Mouse (Mus musculus) limb, embryonic 11.5 days (tissue): Measurements from ENCODE around the gene Trip12. TPM values are rescaled to one million over a fixed set of nuclear protein-coding genes. Genes with fewer than 3 reads are reported as not detected.

Experiments used
- ATAC-seq: fragments of 200-750 bp; cut with Nextera tagmentation; 2 replicates; pipeline ENCODE4 v1.8.0; 2017; ENCODE audit warnings: low read depth; ENCODE audit not compliant: insufficient number of reproducible peaks, low FRiP score, low TSS enrichment
- DNase-seq: peaks from one replicate; pipeline ENCODE4 v3.0.0-alpha.2; 2015; ENCODE audit warnings: low spot score
- H3K27ac ChIP-seq: fragments of 300-500 bp; sonication (generic); replicated peaks from 2 replicates; pipeline ENCODE4 v1.5.1; 2014; ENCODE audit warnings: low read depth, mild to moderate bottlenecking, low read length
- H3K27me3 ChIP-seq: fragments of 300-500 bp; sonication (generic); 2 replicates; pipeline ENCODE4 v1.6.1; 2014; ENCODE audit warnings: mild to moderate bottlenecking, low read length, mixed read lengths; ENCODE audit not compliant: control insufficient read depth, insufficient read depth
- H3K36me3 ChIP-seq: fragments of 300-500 bp; sonication (generic); 2 replicates; pipeline ENCODE4 v1.6.1; 2014; ENCODE audit warnings: mild to moderate bottlenecking, low read length, moderate library complexity, mixed read lengths; ENCODE audit not compliant: control insufficient read depth, insufficient read depth
- H3K4me1 ChIP-seq: fragments of 300-500 bp; sonication (generic); 2 replicates; pipeline ENCODE4 v1.6.1; 2014; ENCODE audit warnings: low read length, mixed read lengths; ENCODE audit not compliant: control insufficient read depth, insufficient read depth
- H3K4me2 ChIP-seq: fragments of 300-500 bp; sonication (generic); 2 replicates; pipeline ENCODE4 v1.6.1; 2014; ENCODE audit warnings: low read depth, mild to moderate bottlenecking, moderate library complexity; ENCODE audit not compliant: severe bottlenecking
- H3K4me3 ChIP-seq: fragments of 300-500 bp; sonication (generic); 2 replicates; pipeline ENCODE4 v1.5.1; 2014; ENCODE audit warnings: low read depth, low read length
- H3K9ac ChIP-seq: fragments of 300-500 bp; sonication (generic); 2 replicates; pipeline ENCODE4 v1.6.1; 2014; ENCODE audit warnings: mild to moderate bottlenecking, low read length
- H3K9me3 ChIP-seq: fragments of 300-500 bp; sonication (generic); 2 replicates; pipeline ENCODE4 v1.6.1; 2016; ENCODE audit warnings: low read length; ENCODE audit not compliant: control insufficient read depth
- WGBS: fragments of 180-500 bp; shearing (Covaris S2); extraction: QIAGEN DNeasy Blood & Tissue Kit; methylation state at CpG from one replicate; pipeline ENCODE4 v1.1.7; 2014; 5-methylcytosine and 5-hydroxymethylcytosine counted together
- polyA plus RNA-seq: library from polyadenylated mRNA; unstranded; fragments of >200 nt; fragmentation: Nextera tagmentation; extraction: Ambion mirVana; gene quantifications from 2 replicates; pipeline ENCODE4 v1.2.1, GENCODE M21; 2014

The Trip12 gene
- polyA plus RNA-seq, result 74.5 and 76.6 TPM in 2 replicates

DNA sequence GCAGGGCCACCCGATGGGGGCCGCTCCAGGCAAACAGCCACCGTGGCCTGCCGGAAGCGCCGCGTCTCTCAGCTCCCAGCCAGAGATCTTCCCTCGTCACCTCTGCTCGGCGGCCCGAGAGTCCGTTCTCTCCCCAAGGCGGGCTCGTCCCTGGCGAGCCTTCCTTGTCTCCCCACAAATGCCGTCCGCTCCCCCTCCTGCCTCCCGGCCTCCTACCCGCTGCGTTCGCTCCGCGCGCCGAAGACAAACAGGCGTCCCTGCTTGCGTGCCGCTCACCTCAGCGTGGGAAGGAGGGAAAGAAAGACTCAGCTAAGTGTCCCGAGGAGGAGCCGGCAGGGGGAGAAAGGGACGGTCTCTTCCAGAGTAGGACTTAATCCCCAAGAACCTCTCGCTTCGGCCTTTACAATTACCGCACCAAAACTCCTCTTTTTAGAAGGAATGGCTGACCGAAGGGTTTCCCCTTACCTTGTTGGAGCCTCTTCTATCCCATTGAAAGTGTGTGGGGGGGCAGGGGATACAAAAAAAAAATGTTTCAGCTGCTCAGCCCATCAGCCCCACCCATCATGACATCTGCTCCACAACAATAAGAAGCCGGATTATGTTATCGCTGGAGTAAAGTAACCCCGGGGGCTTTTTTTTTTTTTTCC is at the start of gene Trip12:
Gene Trip12 (minus strand): TSS at position 499 of the 647 bp plus-strand sequence.
- Histone ChIP-seq H3K4me2 (peak within 1 kb of the TSS; percentile 63), H3K36me3 (no peaks in the 10 kb centered on the region), H3K27ac (peak within 1 kb of the TSS; percentile 86), H3K9me3 (no peaks in the 10 kb centered on the region), H3K27me3 (no peaks in the 10 kb centered on the region), H3K4me1 (no peaks in the 10 kb centered on the region), H3K4me3 (peak within 1 kb of the TSS; percentile 90), H3K9ac (peak within 1 kb of the TSS; percentile 92)
- DNase-seq (no peak), ATAC-seq (peak; percentile 6; the same call in 1 of the 2 replicates)
- WGBS, result under 1% methylated on average over 39 of the region's 39 CpGs

DNA sequence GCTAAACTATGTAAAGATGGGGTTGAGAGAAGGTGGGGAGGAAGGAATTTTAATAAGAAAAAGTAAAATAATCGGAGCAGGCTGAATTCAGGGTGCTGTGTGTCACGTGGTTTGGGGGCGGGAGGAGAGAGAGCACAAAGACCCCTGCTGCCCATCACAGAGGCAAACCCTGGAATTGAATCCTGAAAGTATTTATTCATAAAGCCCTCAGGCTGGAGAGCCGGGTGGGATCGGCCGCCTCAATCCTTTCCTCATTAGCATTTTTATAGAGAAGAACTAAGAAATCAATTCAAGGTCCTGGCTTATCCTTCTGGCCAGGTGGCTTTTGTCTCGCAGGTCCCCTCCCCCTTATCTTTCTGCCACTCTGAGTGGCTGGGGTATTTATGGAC is 49.7 kb upstream of the Trip12 start:
- H3K4me2 ChIP-seq, result no peak overlapping the region
- no peaks in the 10 kb centered on the region for H3K4me1 ChIP-seq
- H3K36me3 ChIP-seq, result no peaks in the 10 kb centered on the region
- H3K9ac ChIP-seq, result no peak overlapping the region
- H3K27me3 ChIP-seq, result no peaks in the 10 kb centered on the region
- no peak overlapping the region for H3K27ac ChIP-seq
- no peak for DNase-seq
- WGBS, result 50% methylated on average over 7 of the region's 7 CpGs
- no peak overlapping the region for H3K4me3 ChIP-seq
- H3K9me3 ChIP-seq, result no peaks in the 10 kb centered on the region
- no peak for ATAC-seq

DNA sequence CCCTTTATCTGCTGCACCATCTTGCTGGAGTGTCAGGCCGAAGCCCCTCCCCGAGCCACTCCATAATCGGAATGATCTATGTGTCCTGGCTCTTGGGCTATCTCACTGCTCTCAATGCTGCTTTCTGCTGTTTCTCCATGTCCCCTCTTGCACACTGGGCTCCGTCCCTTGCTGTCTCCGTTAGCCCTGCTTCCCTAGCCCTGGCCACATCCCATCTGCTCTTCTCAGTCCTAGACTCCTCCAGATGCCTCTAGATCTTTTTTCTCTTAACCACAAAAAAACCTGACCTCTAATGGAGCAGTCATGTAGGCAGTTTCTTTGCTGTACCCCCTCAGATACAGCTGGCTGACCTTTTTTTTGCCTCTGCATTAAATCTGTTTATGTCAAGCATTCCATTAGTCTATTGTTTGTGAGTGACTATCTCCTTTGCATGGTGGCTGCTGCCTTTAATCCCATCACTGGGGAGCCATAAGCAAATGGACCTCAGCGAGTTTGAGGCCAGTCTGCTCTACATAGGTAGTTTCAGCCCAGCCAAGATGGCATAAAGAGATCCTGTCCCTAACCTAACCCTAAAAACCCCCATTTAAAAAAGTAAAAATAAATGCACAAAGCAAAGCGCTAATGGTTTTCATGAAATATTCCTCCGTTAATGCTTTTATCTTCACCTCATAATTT is 49.2 kb upstream of the Trip12 start:
- Histone ChIP-seq H3K9me3 (no peaks in the 10 kb centered on the region), H3K4me2 (no peak overlapping the region), H3K36me3 (no peaks in the 10 kb centered on the region), H3K27me3 (no peaks in the 10 kb centered on the region), H3K9ac (no peak overlapping the region), H3K4me3 (no peak overlapping the region), H3K27ac (no peak overlapping the region), H3K4me1 (no peaks in the 10 kb centered on the region)
- WGBS, result 73% methylated on average over 8 of the region's 8 CpGs
- no peak for ATAC-seq
- DNase-seq, result no peak

DNA sequence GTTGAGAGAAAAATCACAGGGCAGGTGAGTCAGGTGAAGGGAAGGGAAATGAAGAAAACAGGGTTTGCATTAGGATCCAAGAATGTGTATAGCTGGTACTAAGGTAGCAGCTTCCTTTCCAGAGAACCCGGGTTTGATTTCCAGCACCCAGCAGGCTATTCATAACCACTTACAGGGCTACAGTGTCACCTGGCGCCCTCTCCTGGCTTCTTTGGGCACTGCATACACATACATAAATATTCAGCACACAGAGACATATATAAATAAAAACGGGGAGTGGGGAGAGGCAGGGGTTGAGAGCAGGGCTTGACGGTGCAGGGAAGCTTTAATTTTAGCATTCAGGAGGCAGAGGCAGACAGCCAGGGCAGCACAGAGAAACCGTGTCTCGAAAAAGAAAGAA is 45.6 kb upstream of the Trip12 start:
- H3K27me3 ChIP-seq, result no peaks in the 10 kb centered on the region
- no peaks in the 10 kb centered on the region for H3K9me3 ChIP-seq
- no peaks in the 10 kb centered on the region for H3K4me1 ChIP-seq
- no peak overlapping the region for H3K4me2 ChIP-seq
- DNase-seq, result no peak
- no peak for ATAC-seq
- H3K27ac ChIP-seq, result no peak overlapping the region
- no peak overlapping the region for H3K9ac ChIP-seq
- no peaks in the 10 kb centered on the region for H3K36me3 ChIP-seq
- H3K4me3 ChIP-seq, result no peak overlapping the region
- 85% methylated on average over 6 of the region's 6 CpGs for WGBS

DNA sequence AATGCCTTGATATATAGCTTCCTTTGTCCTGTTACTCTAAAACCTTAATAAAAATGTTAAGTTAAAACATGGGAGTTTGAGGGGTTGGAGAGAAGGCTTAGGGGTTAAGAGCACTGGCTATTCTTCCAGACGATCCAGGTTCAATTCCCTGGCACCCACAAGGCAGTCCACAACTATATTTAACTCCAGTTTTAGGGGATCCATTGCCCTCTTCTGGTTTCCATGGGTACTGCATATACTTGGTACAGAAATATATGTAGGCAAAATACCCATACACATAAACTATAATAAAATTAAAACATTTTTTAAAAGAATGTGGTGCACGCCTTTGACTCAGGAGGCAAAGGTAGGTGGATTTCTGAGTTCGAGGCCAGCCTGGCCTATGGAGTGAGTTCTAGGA is 44.9 kb upstream of the Trip12 start:
- Histone ChIP-seq H3K9me3 (no peaks in the 10 kb centered on the region), H3K9ac (no peak overlapping the region), H3K4me3 (no peak overlapping the region), H3K36me3 (no peaks in the 10 kb centered on the region), H3K4me1 (no peaks in the 10 kb centered on the region), H3K4me2 (no peak overlapping the region), H3K27me3 (no peaks in the 10 kb centered on the region), H3K27ac (no peak overlapping the region)
- 86% methylated on average over 3 of the region's 3 CpGs for WGBS
- no peak for DNase-seq
- ATAC-seq, result no peak

DNA sequence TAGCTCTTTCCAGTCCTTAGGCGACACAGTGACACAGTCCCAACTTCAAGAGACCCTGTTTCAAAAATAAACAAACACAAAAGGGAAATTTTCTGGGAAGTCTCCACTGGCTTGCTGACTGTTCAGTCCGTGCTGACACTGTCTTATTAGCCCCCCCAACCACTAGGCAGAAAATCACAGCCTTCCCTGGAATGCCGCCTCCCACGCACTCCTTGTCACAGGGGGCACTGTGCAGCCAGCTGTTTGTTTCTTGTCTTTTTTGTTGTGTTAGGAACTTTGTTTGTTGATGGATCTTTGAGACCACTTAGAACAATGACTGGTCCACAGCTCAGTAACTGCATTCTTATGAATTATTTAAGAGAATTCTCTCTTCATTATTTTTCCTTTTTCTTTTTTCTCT is 43.6 kb upstream of the Trip12 start:
- H3K27ac ChIP-seq, result no peak overlapping the region
- H3K4me3 ChIP-seq, result no peak overlapping the region
- no peaks in the 10 kb centered on the region for H3K9me3 ChIP-seq
- H3K27me3 ChIP-seq, result no peaks in the 10 kb centered on the region
- H3K36me3 ChIP-seq, result no peaks in the 10 kb centered on the region
- WGBS, result 79% methylated on average over 4 of the region's 4 CpGs
- no peak for DNase-seq
- H3K9ac ChIP-seq, result no peak overlapping the region
- no peak overlapping the region for H3K4me2 ChIP-seq
- H3K4me1 ChIP-seq, result no peaks in the 10 kb centered on the region
- no peak for ATAC-seq

DNA sequence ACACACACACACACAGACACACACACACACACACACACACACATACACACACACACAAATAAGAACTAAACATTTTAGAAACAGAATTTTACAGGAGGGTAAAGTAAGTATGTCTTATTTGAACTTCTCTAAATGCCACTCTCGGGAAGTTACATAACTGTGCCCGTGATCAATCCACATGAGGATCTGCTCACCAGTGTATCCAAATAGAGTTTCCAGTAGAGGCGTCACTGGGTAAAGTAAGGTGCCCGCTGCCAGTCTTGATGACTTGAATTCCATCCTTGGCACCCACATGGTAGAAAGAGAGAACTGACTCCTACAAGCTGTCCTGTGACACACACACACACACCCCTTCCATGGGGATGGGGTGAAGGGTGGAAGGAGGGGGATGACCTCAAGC is 42.6 kb upstream of the Trip12 start:
- H3K4me1 ChIP-seq, result no peaks in the 10 kb centered on the region
- no peaks in the 10 kb centered on the region for H3K36me3 ChIP-seq
- H3K4me3 ChIP-seq, result no peak overlapping the region
- DNase-seq (no peak), ATAC-seq (no peak)
- WGBS, result 90% methylated on average over 4 of the region's 4 CpGs
- no peak overlapping the region for H3K27ac ChIP-seq
- no peaks in the 10 kb centered on the region for H3K9me3 ChIP-seq
- H3K9ac ChIP-seq, result no peak overlapping the region
- H3K4me2 ChIP-seq, result no peak overlapping the region
- H3K27me3 ChIP-seq, result no peaks in the 10 kb centered on the region

DNA sequence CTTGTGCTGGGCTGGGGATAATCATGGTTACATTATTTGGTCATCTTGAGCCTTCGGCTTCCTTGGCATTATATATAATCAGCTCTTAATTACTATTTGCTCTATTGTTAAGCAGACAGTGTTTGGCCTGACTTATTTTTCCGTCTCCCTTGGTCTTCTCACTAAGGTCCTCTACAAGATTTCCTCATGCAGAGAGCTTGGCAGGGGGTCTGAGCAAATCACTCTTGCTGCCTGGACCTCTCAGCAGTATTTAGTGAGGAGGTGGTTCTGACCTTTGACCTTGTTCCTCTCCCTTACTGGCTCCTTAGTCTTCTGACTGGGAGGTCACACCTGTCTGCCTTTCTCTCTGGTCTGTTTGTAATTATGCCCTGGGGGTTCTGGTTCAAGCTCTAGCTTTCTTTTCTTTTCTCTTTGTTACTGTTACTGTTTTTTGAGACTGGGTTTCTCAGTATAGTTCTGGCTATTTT is 41.8 kb upstream of the Trip12 start:
- no peak for DNase-seq
- no peak overlapping the region for H3K4me2 ChIP-seq
- H3K36me3 ChIP-seq, result no peaks in the 10 kb centered on the region
- no peak overlapping the region for H3K4me3 ChIP-seq
- no peak for ATAC-seq
- no peaks in the 10 kb centered on the region for H3K27me3 ChIP-seq
- H3K9me3 ChIP-seq, result no peaks in the 10 kb centered on the region
- H3K9ac ChIP-seq, result no peak overlapping the region
- no peak overlapping the region for H3K27ac ChIP-seq
- WGBS, result 46% methylated on average over 2 of the region's 2 CpGs
- no peaks in the 10 kb centered on the region for H3K4me1 ChIP-seq
